Mouse (Mus musculus) heart, embryonic 16.5 days (tissue): Measurements from ENCODE around the gene Pak3. TPM values are rescaled to one million over a fixed set of nuclear protein-coding genes. Genes with fewer than 3 reads are reported as not detected.

ENCODE experiments used
- microRNA-seq: library from miRNA; unstranded; fragments of <30 nt; microRNA quantifications from one replicate; pipeline ENCODE4, GENCODE M21; 2017
- polyA plus RNA-seq: library from polyadenylated mRNA; unstranded; fragments of >200 nt; fragmentation: Nextera tagmentation; extraction: Ambion mirVana; gene quantifications from 2 replicates; pipeline ENCODE4 v1.2.1, GENCODE M21; 2015

Pak3 gene
- polyA plus RNA-seq, 1 experiment from 2014 or later: 7.9 TPM

Small RNAs within 50 kb of the gene (microRNA-seq; reads per million reads assigned to microRNA genes)
- not detected for gene Gm47298

Other genes with a start within 250 kb of the Pak3 start
- 2.0 and 3.0 TPM in 2 replicates for gene Chrdl1, start 124.3 kb upstream of the Pak3 start, polyA plus RNA-seq